Mouse (Mus musculus): Measurements from ENCODE around the gene Mknk1.

Gene Mknk1

DNA sequence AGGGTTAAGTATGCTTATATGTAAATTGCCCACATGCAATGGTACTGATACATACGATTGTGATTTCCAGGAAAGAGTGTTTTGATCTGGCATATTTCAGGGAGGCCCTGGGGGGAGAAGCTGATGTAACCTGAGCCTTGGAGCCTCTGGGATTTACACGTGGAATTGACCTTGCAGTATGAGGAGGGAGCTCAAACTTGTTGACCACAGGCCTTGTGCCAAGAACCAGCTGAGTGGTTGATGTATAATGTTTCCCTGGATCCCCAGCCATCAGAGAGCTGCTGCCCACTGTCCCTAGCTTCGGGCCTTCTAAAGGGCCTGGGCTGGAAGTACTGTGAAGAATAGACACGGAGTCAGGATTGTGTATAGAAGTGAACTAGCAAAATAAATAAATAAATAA is 958 bp downstream of the Mknk1 start:
- in situ Hi-C loops (cut with MboI, MseI), result loop anchor here (25.0 kb wide), 1 partner anchor 1297 kb away; the partner anchor contains the start of genes Btbd19, Plk3 and Tctex1d4

DNA sequence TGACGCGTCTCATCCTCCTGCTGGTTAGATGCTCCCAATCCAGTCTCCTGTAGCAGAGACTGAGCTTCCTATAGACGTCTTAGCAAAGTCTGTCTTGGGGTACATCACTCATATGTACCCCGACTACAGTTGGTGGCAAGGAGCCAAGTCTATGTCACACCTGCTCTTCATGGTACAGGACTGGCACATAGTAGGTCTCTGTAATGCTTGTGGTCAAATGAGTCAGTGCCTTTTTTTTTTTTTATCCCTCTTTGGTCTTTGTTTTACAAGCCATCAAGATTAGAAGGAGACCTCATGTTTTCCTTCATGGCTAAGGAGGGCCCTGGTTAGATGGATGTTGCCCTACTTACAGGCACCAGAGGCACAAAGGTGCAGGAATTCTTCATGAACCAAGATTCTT is 1.8 kb downstream of the Mknk1 start:
- in situ Hi-C loops (cut with MboI, MseI), result loop anchor here (25.0 kb wide), 1 partner anchor 1296 kb away; the partner anchor contains the start of genes Btbd19, Plk3 and Tctex1d4

DNA sequence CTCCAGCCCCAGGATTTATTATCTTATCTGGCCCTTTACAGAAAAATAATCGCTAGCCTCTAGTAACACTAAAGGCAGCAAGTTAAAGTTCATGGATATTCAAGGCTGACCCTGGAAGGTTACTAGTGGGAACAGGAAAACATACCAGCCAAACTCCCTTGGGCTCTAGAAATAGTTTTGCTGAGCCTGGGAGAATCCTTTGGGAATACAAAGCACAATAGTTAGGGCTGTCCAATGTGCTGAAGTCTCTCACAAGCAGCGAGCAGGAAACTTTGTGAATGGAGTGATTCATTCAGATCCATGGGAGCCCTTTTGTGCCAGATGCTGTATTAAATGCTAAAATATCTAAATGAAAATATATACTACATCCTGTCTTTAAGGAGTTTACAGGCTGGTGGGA is 7.7 kb downstream of the Mknk1 start:
- in situ Hi-C loops (cut with MboI, MseI), result loop anchor here (25.0 kb wide), 1 partner anchor 1291 kb away; the partner anchor contains the start of genes Btbd19, Plk3 and Tctex1d4

DNA sequence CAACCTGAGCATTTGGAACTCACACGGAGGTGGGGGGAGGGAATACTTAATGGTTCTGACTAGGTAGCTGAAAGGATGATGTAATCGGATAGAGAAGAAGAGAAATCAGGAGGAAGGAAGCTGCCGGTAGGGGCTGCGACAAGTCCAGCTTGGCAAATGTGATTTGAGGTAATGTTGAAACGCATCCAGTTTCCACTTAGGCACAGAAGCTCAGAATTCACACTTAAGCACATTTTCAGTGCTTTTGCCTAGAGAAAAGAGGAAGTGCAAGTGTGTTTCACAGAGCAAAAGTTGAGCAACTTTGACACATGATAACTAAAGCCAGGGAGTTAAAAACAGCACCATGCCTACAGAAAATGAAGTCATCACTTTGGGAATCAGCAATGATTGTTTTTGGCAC is 8.4 kb downstream of the Mknk1 start:
- in situ Hi-C loops (cut with MboI, MseI), result loop anchor here (25.0 kb wide), 1 partner anchor 1290 kb away; the partner anchor contains the start of genes Btbd19, Plk3 and Tctex1d4

DNA sequence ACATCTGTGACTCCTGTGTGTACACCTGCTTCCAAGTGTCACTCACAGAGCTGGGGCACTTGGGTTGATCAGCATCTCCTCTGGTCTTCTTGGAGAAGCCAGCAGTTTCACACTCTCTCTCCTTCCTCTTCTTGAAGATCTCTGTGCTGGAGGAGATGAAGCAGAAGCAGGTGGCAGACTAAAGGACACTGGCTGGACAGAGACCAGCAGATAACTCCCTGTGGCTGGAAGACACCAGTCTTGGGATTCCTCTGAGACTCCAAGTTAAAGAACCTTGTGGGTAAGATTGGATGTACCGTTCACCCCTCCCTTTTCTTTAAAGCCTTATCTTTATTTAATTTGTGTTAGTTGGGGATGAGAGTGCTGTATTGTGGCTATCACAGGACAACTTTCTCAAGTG is 9.1 kb downstream of the Mknk1 start:
- in situ Hi-C loops (cut with MboI, MseI), result loop anchor here (25.0 kb wide), 1 partner anchor 1289 kb away; the partner anchor contains the start of genes Btbd19, Plk3 and Tctex1d4

DNA sequence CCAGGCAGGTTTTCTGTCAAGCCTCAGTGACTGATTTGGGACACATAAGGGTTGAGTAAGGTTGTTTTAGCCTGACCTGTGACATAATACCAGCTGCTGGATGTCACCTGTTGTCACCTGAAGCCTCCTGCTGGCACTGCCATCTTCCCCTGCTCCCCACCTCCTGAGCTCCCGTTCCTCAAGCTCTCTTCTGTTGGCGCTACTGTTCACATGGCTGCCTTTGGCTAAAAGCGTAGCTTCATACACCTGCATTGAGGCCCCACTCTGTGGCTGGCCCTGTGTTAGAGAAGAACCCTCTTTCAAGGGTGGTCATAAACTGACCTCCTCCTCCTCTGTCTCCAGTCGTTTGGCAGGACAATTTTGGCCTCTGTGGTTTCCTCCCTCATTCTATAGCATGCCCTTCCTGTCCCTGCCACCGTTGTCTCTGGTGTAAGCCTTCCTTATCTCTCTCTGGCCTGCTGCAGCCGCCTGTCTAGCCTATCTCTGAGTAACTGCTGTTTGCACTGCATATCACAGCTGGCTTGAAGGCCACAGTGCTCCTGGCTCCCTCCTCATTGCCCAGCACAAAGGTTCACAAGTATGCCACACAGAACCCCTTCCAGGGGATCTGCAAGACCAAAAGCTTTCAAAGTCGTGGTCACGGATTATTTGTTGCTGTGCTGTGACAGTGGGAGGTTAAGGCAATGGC is 10.1 kb downstream of the Mknk1 start:
- in situ Hi-C loops (cut with MboI, MseI), result loop anchor here (25.0 kb wide), 1 partner anchor 1288 kb away; the partner anchor contains the start of genes Btbd19, Plk3 and Tctex1d4

DNA sequence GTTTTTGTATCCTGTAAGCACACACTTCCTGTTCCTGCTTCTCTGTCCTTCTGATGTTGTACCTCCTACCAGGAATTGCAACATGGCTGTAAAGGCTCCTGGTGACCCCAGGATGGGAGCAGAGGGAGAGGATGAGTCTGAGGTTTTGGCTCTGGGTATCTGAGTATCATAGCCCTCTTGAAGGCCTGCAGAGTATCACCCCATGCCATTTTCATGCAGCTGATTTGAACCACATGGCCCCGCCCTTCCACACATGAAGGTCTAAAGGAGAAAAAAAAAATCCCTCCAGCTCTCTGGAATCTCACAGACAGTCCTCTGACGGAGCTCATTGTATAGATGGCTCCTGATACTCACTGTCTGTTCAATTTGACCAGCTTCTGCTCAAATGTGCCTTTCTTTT is 11.1 kb downstream of the Mknk1 start:
- in situ Hi-C loops (cut with MboI, MseI), result no loop called here

DNA sequence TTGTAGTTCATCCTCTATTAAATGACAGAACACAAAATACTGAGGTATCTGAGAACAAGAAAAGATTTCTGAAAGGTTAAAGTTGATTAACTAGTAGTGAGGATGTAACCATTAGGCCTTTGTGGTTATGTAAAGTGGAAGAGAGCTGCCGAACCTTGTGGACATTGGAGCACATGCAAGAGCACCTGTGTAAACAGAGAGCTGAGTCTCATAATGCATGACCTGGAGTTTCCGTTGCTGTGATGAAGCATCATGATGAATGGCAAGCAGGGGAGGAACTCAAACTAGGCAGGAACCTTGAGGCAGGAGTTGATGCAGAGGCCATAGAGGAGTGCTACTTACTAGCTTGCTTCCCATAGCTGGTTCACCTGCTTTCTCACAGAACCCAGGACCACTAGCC is 11.6 kb downstream of the Mknk1 start:
- in situ Hi-C loops (cut with MboI, MseI), result no loop called here

DNA sequence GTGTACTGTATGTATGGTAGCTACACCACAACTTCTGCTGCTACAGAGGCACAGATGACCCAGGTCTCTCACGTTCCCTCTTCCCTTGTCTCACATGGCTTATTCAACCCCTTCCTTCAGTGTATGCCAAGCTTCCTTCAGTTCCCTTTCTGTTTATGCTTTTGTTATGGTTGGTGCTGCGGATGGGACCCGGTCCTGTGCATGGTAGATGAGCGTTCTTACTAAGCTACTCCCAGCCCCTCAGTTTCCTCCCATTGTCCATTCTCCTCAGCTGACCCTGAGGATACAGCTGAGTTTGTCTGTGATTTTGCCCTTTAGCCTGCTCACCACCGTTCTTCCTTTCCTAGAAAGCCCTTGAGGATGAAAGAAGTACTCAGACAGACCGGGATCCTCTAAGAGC is 12.6 kb downstream of the Mknk1 start:
- in situ Hi-C loops (cut with MboI, MseI), result no loop called here

DNA sequence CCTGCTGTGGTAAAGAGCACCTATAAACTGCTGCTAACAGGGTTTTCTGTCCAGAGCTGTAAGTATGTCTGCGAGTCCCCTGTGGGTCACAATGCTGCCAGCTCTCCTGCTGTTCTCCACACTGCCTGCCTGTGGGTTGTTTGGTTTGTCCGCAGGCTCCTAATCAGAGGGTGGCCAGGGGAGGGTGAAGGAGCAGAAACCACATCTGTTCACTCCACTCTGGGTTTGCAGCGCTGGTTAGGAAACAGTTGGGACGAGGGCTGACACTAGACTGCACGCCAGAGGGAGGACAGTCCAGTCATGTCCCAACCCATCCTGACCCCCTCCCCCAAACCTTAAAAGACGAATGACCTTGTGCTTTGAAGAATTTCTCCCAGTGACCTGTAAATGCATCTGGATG is 16.1 kb downstream of the Mknk1 start:
- in situ Hi-C loops (cut with MboI, MseI), result no loop called here

DNA sequence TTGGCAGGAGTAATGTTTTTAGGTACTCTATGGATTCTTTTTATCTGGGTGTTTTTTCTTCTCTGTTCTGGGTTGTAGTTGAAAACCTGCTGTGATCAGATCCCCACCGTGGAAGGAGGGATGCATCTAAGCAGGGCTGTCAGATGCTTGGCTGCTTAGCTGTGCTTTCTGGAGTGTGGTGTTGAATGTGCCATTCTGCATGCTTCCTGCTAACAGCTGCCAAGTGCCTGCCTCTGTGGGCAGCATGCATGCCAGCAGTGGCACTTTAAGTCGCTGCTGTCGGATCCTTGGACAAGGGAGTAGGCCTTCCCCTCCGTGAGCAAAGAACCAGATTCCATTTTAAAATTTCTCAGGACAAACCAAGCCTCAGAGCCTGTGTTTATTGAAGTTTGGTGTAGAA is 16.6 kb downstream of the Mknk1 start:
- in situ Hi-C loops (cut with MboI, MseI), result no loop called here

DNA sequence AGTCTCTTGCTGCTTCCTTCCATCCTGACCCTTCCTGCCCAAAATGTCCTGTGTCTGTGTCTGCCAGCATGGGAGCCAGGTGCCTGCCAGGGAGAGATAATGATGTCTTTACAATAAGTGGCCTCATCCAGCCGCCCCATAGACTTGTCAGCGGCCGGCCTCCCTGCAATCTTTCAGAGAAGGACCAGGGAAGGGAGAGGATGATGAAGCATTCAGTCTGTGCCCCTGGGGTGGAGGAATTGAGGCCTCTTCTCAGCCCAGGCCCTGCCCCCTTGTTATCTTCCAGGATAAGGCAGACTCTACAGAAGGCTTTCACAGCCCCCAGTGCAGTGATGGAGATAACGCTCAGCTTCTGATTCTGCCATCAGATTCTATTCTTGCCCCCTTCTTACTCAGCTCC is 17.3 kb downstream of the Mknk1 start:
- in situ Hi-C loops (cut with MboI, MseI), result no loop called here

DNA sequence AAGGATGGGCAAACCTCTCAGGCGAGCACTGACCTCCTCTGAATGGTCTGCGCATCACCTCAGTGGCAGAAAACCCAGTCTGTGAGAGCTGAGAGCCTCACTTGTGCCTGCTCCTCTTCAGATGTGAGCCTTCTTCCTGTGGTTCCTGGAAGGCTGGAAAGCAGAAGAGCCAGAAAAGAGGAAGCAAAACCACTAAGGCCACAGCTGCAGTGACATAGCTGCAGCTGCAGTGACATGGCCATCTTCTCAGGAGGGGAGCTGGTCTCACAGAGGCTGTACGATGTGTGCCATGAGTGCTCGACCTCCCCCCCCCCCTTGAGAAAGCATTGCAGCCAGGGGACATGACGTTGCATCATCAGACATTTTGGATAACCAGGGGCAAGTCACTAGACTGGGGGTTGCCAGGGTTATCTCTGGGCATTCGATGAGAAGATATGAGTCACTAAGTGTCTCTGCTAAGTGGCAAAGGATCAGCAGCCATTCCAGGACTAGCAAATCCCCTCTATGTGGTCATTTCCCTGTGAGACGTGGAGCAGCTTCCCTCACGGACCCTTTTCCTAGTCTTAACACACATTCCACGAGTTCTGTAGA is 18.4 kb downstream of the Mknk1 start:
- in situ Hi-C loops (cut with MboI, MseI), result no loop called here

DNA sequence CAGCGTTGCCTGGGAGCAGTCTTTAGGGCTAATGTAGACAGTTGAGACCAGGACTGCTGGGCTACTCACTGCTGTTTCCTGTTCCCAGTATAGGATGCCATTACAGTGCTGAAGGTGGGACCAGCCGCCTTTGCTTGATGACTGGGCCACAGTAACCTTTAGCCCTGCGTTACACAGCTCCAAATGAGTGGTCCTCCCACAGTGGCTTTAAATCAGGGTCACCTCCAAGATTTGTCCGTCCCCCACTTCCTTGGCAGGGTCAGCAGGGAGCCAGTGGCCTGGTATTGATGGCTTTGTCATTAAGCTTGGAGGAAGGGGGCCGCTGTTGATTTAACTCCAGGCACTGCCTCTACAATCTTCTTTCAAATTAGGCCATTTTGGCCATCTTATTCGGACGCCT is 24.4 kb downstream of the Mknk1 start:
- in situ Hi-C loops (cut with MboI, MseI), result no loop called here

DNA sequence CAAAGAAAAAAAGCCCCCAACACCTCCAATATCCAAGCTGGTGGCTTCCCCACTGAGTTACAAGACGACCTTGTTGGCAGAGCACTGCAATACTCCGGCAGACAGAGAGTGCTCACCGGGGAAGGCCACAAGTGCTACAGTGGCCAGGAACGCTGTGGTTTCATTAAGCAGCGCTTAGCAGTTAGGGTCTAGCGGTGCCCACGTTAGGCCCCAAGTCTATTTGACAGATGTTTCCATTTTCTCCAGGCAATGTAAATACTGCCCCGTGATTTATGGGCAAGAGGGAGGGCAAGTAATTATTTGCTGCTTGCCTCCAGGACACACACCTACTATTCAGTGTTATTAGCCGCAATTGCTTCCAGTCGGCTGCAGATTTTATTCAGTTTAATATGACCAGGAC is 24.9 kb downstream of the Mknk1 start:
- in situ Hi-C loops (cut with MboI, MseI), result no loop called here

DNA sequence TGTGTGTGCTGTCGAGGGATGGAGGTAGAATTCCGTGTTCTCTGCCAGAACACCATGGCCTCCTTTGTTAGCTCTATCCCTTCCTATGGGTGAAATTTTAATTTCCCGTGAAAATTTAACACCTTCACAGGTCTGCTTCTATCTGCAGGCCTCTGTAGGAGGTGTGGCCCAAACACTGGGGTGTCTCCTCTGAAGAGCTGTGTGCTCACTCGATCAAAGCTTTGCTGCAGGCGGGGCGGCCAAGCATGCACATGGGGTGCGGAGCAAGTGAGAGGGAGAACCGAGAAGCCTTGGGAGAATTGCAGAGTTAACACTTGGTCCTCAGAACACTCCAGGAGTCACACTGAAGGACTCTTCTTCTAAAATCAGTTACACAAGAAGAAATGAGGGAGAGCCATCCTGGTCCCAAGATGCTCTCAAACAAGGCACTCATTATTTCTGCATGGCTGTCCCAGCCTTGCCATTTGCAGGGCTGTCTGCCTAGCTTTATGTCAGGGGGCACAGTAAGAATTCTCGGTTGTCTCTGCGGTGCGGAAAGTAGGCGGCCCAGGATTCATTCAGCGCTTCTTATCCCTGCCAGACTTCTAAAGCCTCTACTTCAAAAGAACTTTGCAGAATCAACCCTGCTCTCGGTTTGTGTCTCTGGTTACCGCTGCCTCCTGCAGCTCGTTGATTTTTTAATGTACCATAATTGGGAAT is 30.7 kb downstream of the Mknk1 start:
- in situ Hi-C loops (cut with MboI, MseI), result no loop called here

DNA sequence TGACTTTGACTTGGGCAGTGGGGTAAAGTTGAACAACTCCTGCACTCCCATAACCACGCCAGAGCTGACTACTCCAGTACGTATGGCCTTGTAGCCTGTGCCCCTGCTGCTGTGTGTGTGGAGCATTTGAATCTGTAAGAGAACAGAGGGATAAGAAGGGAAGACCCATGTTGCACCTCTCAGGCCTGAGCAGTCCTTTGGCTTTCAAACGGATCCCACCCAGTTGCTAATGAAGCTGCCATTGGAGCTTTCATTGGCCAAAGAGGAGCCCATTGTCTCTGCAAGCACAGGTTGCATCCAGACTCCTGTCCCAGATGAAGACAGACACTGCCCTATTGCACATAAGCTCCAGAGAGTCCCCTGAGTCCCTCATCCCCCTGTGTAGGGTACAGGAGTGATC is 34.2 kb downstream of the Mknk1 start:
- in situ Hi-C loops (cut with MboI, MseI), result no loop called here

DNA sequence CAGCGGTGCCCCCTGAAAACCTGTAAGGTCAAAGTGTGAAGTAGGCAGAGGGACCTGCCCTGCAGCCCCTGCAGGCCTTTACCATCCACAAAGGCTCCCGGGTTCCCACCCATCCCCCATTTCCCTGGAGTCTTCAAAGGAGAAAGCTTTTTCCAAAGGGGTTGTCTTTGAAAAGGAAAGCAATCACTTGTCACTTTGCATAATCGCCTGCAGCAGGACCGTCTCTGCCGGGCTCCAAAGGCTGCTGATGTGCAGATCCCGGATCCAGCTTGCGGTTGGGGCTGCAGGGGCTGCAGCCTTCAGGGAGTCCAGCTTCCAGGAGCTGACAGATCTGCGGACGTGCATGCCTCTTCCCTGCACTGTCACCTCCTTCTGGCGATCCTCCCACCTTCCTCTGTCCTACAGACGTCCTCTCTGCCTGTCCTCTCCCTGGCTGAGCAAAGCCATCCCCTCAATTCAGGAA is 39.2 kb downstream of the Mknk1 start:
- in situ Hi-C loops (cut with MboI, MseI), result no loop called here

DNA sequence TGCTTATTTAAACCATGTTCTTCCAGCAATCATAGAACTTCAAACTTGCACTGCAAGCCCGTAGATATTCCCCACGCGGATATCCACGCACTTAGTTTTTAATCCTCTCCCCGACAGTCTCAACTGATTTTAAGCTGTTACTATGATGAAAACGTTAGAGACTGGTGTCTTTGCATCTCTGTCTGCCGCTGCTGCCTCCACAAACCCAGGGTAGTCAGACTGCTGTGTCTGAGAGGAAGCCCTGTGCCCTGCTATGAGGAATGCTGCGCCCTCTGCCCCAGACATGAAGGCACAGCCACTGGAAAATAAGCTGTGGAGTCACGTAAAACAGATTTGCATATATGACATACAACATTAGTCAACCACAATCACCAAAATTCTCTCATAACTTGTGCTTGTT is 39.8 kb downstream of the Mknk1 start:
- in situ Hi-C loops (cut with MboI, MseI), result no loop called here

DNA sequence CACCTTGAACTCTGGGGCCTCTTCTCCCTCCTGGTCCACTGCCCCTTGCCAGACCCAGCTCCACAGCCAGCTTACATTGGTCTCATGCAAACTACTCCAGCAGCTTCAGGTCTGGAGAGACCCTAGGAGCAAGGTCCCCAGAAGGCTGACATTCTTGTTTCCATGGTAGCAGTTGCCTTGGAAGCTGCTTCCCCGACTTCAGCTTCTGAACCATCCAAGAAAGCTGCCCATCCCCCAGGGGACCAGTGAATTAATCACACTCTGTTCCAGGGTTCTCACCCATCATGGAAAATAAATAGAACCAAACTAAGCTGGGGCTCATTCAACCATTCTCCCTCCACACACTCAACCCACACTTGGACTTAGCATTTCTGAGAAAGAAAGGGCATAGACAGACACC is 42.2 kb downstream of the Mknk1 start:
- in situ Hi-C loops (cut with MboI, MseI), result no loop called here

DNA sequence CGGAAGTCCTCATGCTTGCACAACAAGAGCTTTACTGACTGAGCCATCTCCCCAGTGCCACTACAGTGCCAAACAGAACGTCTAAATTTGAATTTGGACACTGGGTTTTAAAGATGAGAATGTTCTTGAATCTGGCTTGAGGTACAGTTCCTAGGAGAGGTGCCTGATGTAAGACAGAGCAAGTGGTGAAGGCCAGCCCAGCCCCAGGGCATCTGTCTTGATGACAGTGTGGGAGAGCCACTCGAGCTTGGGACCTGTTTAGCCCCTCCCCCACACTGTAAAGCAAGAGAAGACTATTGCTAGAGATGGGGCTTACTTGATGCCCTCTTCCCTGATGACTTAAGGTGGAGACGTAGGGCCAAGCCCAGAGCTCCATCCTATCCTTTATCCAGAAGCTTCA is 43.2 kb downstream of the Mknk1 start:
- in situ Hi-C loops (cut with MboI, MseI), result no loop called here

DNA sequence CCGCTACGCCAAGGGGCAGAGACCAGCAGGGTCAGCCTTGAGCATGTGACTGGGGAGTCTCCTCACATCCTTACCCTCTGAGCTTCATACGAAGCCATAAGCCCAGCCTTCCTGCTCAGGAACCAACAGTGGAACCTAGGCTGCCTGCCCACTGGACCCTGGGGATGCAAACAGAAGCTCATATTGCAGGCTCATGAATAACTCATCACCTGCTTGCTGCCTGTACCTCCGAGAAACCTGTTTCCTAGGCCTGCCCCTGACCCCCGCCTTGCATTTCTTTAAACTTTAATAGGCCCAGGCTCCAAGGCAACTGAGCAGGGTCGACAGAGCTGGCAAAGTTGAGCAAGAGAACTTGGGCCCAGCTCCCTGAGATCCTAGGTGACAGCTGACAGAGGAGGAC is 45.0 kb downstream of the Mknk1 start, which contains the start of gene Kncn:
Gene Kncn, plus strand, starts transcription at position 379 of the 400 bp plus-strand sequence.
- in situ Hi-C loops (cut with MboI, MseI), result no loop called here
